Comparison of ENCODE assay signal across 8 mouse cellular contexts in the genomic region with DNA sequence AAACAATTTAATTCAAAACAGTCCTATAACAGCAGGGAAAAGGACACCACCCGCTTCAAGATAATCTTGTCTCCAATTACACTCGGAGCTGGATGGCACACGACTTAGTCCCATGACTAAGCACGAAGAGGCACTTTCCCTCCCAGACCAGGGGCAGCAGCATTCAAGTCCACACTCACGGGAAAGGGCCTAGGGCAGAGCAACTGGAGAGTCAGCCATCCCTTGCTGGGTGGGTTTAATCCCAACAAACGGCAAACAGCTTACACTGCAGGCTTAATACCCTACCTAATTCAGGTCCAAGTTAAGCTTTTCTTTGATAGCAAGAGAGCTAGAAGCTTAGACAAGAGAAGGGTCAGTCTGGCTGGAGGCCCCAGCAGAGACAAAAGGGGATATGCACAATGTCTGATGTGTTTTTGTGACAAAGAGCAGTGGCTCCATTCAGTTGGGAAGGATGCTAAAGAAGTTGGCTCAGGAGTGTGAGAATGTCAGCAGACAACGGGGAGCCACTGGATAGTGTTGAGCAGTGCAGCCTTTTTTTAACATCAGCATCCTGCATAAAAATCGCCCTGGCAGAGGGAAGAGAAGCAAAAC. TPM values are rescaled to one million over a fixed set of nuclear protein-coding genes. Genes with fewer than 3 reads are reported as not detected.
A peak's percentile ranks its signal among the peaks of the same experiment; 100 is the strongest.
DNase-seq lines count a peak whose midpoint lies in the region; ATAC-seq and TF ChIP-seq lines count a peak whose summit lies in the region.

No protein-coding gene starts in this region.

- H3K4me2 ChIP-seq in embryonic facial prominence, embryonic 13.5 days = 0 out of 2 replicates have a peak overlapping the region, but pooled peaks have one; percentile 0
- H3K4me2 ChIP-seq in limb, embryonic 11.5 days (ENCODE audit: low read depth, severe bottlenecking) = no peak overlapping the region

- H3K36me3 ChIP-seq in embryonic facial prominence, embryonic 13.5 days = 0 out of 2 replicates have a peak, but pooled peaks cover 3% of the 10 kb centered on the region
- no peaks in the 10 kb centered on the region for H3K36me3 ChIP-seq in limb, embryonic 11.5 days (ENCODE audit: control insufficient read depth, insufficient read depth, low read length)

- H3K27me3 ChIP-seq in embryonic facial prominence, embryonic 13.5 days = no peaks in the 10 kb centered on the region
- no peaks in the 10 kb centered on the region for H3K27me3 ChIP-seq in limb, embryonic 11.5 days (ENCODE audit: control insufficient read depth, insufficient read depth, low read length)

- no peaks in the 10 kb centered on the region for H3K9me3 ChIP-seq in embryonic facial prominence, embryonic 13.5 days
- H3K9me3 ChIP-seq in limb, embryonic 11.5 days (ENCODE audit: control insufficient read depth, low read length) = no peaks in the 10 kb centered on the region; the same call in 1 of the 2 replicates

- H3K4me1 ChIP-seq in embryonic facial prominence, embryonic 13.5 days = peaks cover 50% of the 10 kb centered on the region
- H3K4me1 ChIP-seq in limb, embryonic 11.5 days (ENCODE audit: control insufficient read depth, insufficient read depth, low read length) = peaks cover 5% of the 10 kb centered on the region

- intact Hi-C loops in left cerebral cortex, adult 2 months (cut with DNase I) = no loop called here

- WGBS in embryonic facial prominence, embryonic 13.5 days = 4% methylated on average over 8 of the region's 8 CpGs
- WGBS in limb, embryonic 11.5 days = 10% methylated on average over 8 of the region's 8 CpGs

- H3K4me3 ChIP-seq in left cerebral cortex, adult 2 months = no peak overlapping the region
- H3K4me3 ChIP-seq in embryonic facial prominence, embryonic 13.5 days = no peak overlapping the region
- H3K4me3 ChIP-seq in limb, embryonic 11.5 days (ENCODE audit: low read depth, low read length) = no peak overlapping the region

- H3K27ac ChIP-seq in left cerebral cortex, adult 2 months = peak overlapping the region; percentile 32; the same call in 1 of the 2 replicates
- peak overlapping the region; percentile 72 for H3K27ac ChIP-seq in embryonic facial prominence, embryonic 13.5 days
- no peak overlapping the region; the same call in 1 of the 2 replicates for H3K27ac ChIP-seq in limb, embryonic 11.5 days (replicated peaks; ENCODE audit: low read depth, low read length)

- no peak for DNase-seq in left cerebral cortex, adult 2 months (ENCODE audit: extremely low spot score in 1 of 2, low spot score in 2 of 2)
- no peak for DNase-seq in left cerebral cortex, adult 18-20 months (ENCODE audit: low spot score in 2 of 2)
- peak; percentile 51 for DNase-seq in limb, embryonic 11.5 days (ENCODE audit: low spot score)
- DNase-seq in retina, postnatal 1 day = peak; percentile 66
- DNase-seq in urinary bladder, postnatal 4 days (ENCODE audit: low spot score in 2 of 2) = no peak
- DNase-seq in right cerebral cortex, postnatal 14 days = no peak
- no peak for DNase-seq in lung, postnatal 36 days

- ATAC-seq in embryonic facial prominence, embryonic 13.5 days (ENCODE audit: insufficient number of reproducible peaks, insufficient read depth, low FRiP score, low TSS enrichment, low read depth) = no peak
- no peak for ATAC-seq in limb, embryonic 11.5 days (ENCODE audit: insufficient number of reproducible peaks, low FRiP score, low TSS enrichment, low read depth)

- no peak for TF ChIP-seq CTCF in left cerebral cortex, adult 2 months (IDR thresholded peaks at IDR 0.05)

- H3K9ac ChIP-seq in embryonic facial prominence, embryonic 13.5 days = no peak overlapping the region
- no peak overlapping the region for H3K9ac ChIP-seq in limb, embryonic 11.5 days (ENCODE audit: low read length)

RNA-seq across cellular contexts. Expression of gene D630045J12Rik, which starts 46.8 kb away (rescaled TPM):
- 10 to 100 TPM; 46.0 to 49.9 TPM for total RNA-seq in left cerebral cortex, adult 2 months (2021)
- total RNA-seq in left cerebral cortex, adult 18-20 months (2021) = 10 to 100 TPM; 38.0 to 38.3 TPM
- polyA plus RNA-seq in embryonic facial prominence, embryonic 13.5 days (2015; fragmentation: Nextera tagmentation; extraction: Ambion mirVana) = 7.7 and 8.3 TPM in 2 replicates
- polyA plus RNA-seq in limb, embryonic 11.5 days (2014; fragmentation: Nextera tagmentation; extraction: Ambion mirVana) = 11.1 and 13.6 TPM in 2 replicates

Comparison
In these comparisons a context has a peak if more than half of its experiments do, and no peak if none do; other contexts are left out.
1. DNase-seq: peak in limb, embryonic 11.5 days (single experiment) and retina, postnatal 1 day (single experiment); none in left cerebral cortex, adult 2 months (0 of 2), left cerebral cortex, adult 18-20 months (0 of 2), urinary bladder, postnatal 4 days (0 of 2), right cerebral cortex, postnatal 14 days (single experiment) and lung, postnatal 36 days (single experiment).